Mouse (Mus musculus) limb, embryonic 14.5 days (tissue): Measurements from ENCODE around the gene Hectd3. TPM values are rescaled to one million over a fixed set of nuclear protein-coding genes. Genes with fewer than 3 reads are reported as not detected.

Source experiments
- ATAC-seq: fragments of 200-750 bp; cut with Nextera tagmentation; 2 replicates; pipeline ENCODE4 v1.8.0; 2017; ENCODE audit warnings: low read depth, moderate number of reproducible peaks, moderate TSS enrichment; ENCODE audit not compliant: low FRiP score
- DNase-seq: peaks from one replicate; pipeline ENCODE4 v3.0.0-alpha.2; 2015; ENCODE audit warnings: low spot score
- H3K27ac ChIP-seq: fragments of 300-500 bp; sonication (generic); replicated peaks from 2 replicates; pipeline ENCODE4 v1.5.1; 2014; ENCODE audit warnings: low read depth, mild to moderate bottlenecking, low read length, moderate library complexity, mixed read lengths
- H3K27me3 ChIP-seq: fragments of 300-500 bp; sonication (generic); 2 replicates; pipeline ENCODE4 v1.6.1; 2014; ENCODE audit warnings: low read length, mixed read lengths; ENCODE audit not compliant: control insufficient read depth, insufficient read depth
- H3K36me3 ChIP-seq: fragments of 300-500 bp; sonication (generic); 2 replicates; pipeline ENCODE4 v1.6.1; 2014; ENCODE audit warnings: mild to moderate bottlenecking, low read length, moderate library complexity, mixed read lengths; ENCODE audit not compliant: control insufficient read depth, insufficient read depth
- H3K4me1 ChIP-seq: fragments of 300-500 bp; sonication (generic); 2 replicates; pipeline ENCODE4 v1.6.1; 2014; ENCODE audit warnings: antibody characterized with exemption, low read length, mixed read lengths; ENCODE audit not compliant: control insufficient read depth, insufficient read depth
- H3K4me2 ChIP-seq: fragments of 300-500 bp; sonication (generic); replicated peaks from 2 replicates; pipeline ENCODE4 v1.6.1; 2014; ENCODE audit warnings: low read depth, mild to moderate bottlenecking, low read length, moderate library complexity; ENCODE audit not compliant: severe bottlenecking
- H3K4me3 ChIP-seq: fragments of 300-500 bp; sonication (generic); replicated peaks from 2 replicates; pipeline ENCODE4 v1.5.1; 2014; ENCODE audit warnings: low read length
- H3K9ac ChIP-seq: fragments of 300-500 bp; sonication (generic); 2 replicates; pipeline ENCODE4 v1.6.1; 2014; ENCODE audit warnings: mild to moderate bottlenecking, low read depth, low read length, moderate library complexity; ENCODE audit not compliant: severe bottlenecking
- H3K9me3 ChIP-seq: fragments of 300-500 bp; sonication (generic); 2 replicates; pipeline ENCODE4 v1.6.1; 2016; ENCODE audit warnings: low read length; ENCODE audit not compliant: control insufficient read depth
- POLR2A ChIP-seq: fragments of 200-500 bp; IDR thresholded peaks from 2 replicates; pipeline ENCODE4 v1.8.0; 2012; ENCODE audit warnings: inconsistent platforms, mild to moderate bottlenecking, moderate library complexity, borderline replicate concordance; ENCODE audit not compliant: insufficient read depth, insufficient read length; ENCODE audit errors: extremely low read depth
- WGBS: fragments of 180-500 bp; shearing (Covaris S2); extraction: QIAGEN DNeasy Blood & Tissue Kit; methylation state at CpG from one replicate; pipeline ENCODE4 v1.1.7; 2014; 5-methylcytosine and 5-hydroxymethylcytosine counted together
- polyA plus RNA-seq, 2 experiments: library from polyadenylated mRNA; depleted of rRNA in 1 of 2; stranded (reverse) in 1 of 2; unstranded in 1 of 2; fragments of >200 nt; fragmentation: Nextera tagmentation in 1 of 2; extraction: Ambion mirVana in 1 of 2; gene quantifications; 2 replicates each; pipeline versions ENCODE4 v1.2.1 to v1.2.3; 2012 to 2014

The Hectd3 gene
- polyA plus RNA-seq, 2 experiments: 11.2 to 24.6 TPM

GRCm38 (mm10) chr4:116995798-116996135 lies 650 bp downstream of the Hectd3 start:
- Histone ChIP-seq H3K4me3 (peak overlapping the region; percentile 90), H3K27me3 (no peaks in the 10 kb centered on the region), H3K9me3 (no peaks in the 10 kb centered on the region), H3K9ac (peak overlapping the region; percentile 75), H3K4me1 (peaks cover 8% of the 10 kb centered on the region), H3K36me3 (peaks cover 25% of the 10 kb centered on the region), H3K4me2 (peak overlapping the region; percentile 99), H3K27ac (no peak overlapping the region)
- WGBS: 1% methylated on average over 16 of the region's 16 CpGs
- ATAC-seq (no peak; the same call in 1 of the 2 replicates), DNase-seq (peak; percentile 33)
- TF ChIP-seq POLR2A: no peak

GRCm38 (mm10) chr4:116999513-117000154 lies 4.5 kb downstream of the Hectd3 start:
- DNase-seq: no peak
- no peak for ATAC-seq
- TF ChIP-seq POLR2A: no peak
- peaks cover 8% of the 10 kb centered on the region for H3K4me1 ChIP-seq
- 95% methylated on average over 17 of the region's 17 CpGs for WGBS
- no peaks in the 10 kb centered on the region for H3K27me3 ChIP-seq
- no peak overlapping the region for H3K4me3 ChIP-seq
- no peaks in the 10 kb centered on the region for H3K9me3 ChIP-seq
- H3K4me2 ChIP-seq: no peak overlapping the region
- H3K36me3 ChIP-seq: peaks cover 45% of the 10 kb centered on the region
- no peak overlapping the region for H3K27ac ChIP-seq
- no peak overlapping the region for H3K9ac ChIP-seq

GRCm38 (mm10) chr4:117001957-117002356 lies 6.8 kb downstream of the Hectd3 start:
- no peak overlapping the region for H3K9ac ChIP-seq
- no peak overlapping the region for H3K4me3 ChIP-seq
- peaks cover 45% of the 10 kb centered on the region for H3K36me3 ChIP-seq
- no peak for ATAC-seq
- 92% methylated on average over 16 of the region's 16 CpGs for WGBS
- H3K9me3 ChIP-seq: no peaks in the 10 kb centered on the region
- H3K4me1 ChIP-seq: no peaks in the 10 kb centered on the region
- DNase-seq: no peak
- no peak overlapping the region for H3K27ac ChIP-seq
- H3K4me2 ChIP-seq: no peak overlapping the region
- no peak for TF ChIP-seq POLR2A
- H3K27me3 ChIP-seq: no peaks in the 10 kb centered on the region

GRCm38 (mm10) chr4:117002543-117003521 lies 7.7 kb downstream of the Hectd3 start:
- Histone ChIP-seq H3K4me1 (no peaks in the 10 kb centered on the region), H3K27ac (no peak overlapping the region), H3K4me2 (no peak overlapping the region; the same call in 1 of the 2 replicates), H3K9ac (no peak overlapping the region), H3K36me3 (peaks cover 45% of the 10 kb centered on the region), H3K9me3 (no peaks in the 10 kb centered on the region), H3K27me3 (no peaks in the 10 kb centered on the region), H3K4me3 (no peak overlapping the region)
- ATAC-seq (peak; percentile 73; the same call in 1 of the 2 replicates), DNase-seq (peak; percentile 81)
- 52% methylated on average over 37 of the region's 38 CpGs for WGBS
- no peak for TF ChIP-seq POLR2A

GRCm38 (mm10) chr4:117004649-117005048 lies 9.5 kb downstream of the Hectd3 start:
- WGBS: 86% methylated on average over 4 of the region's 4 CpGs
- Histone ChIP-seq H3K9me3 (no peaks in the 10 kb centered on the region), H3K9ac (no peak overlapping the region), H3K36me3 (peaks cover 36% of the 10 kb centered on the region), H3K27ac (no peak overlapping the region), H3K27me3 (no peaks in the 10 kb centered on the region), H3K4me3 (no peak overlapping the region), H3K4me2 (no peak overlapping the region), H3K4me1 (no peaks in the 10 kb centered on the region)
- DNase-seq (no peak), ATAC-seq (no peak)
- TF ChIP-seq POLR2A: no peak
